Mouse (Mus musculus) right cerebral cortex, postnatal 36 days (tissue): ENCODE measurements at regions not wholly inside any gene's neighbourhood (a gene's known extent, or its start where the extent isn't known, plus 50 kb on each side); places are given as distances from the start of the nearest gene placed in this dataset.

Experiments
- DNase-seq, 2 experiments: peaks; one replicate each; pipeline ENCODE4 v3.0.0; 2022; ENCODE audit warnings: low spot score in 2 of 2, mixed read lengths in 1 of 2

GRCm38 (mm10) chr8:89335416-89335815, 291.5 kb upstream of the Sall1 start:
- no peak for DNase-seq

GRCm38 (mm10) chr8:89325751-89326351, 281.9 kb upstream of the Sall1 start:
- no peak for DNase-seq

GRCm38 (mm10) chr8:89325248-89325645, 281.3 kb upstream of the Sall1 start:
- DNase-seq: no peak

- DNase-seq: no peak
Observed at GRCm38 (mm10) chr8:89324462-89325247, 280.7 kb upstream of the Sall1 start.

GRCm38 (mm10) chr8:89317514-89318289, 273.7 kb upstream of the Sall1 start:
- peak in 1 of 2 experiments; percentile 2 for DNase-seq

- DNase-seq: no peak
Observed at GRCm38 (mm10) chr8:89316566-89317175, 272.7 kb upstream of the Sall1 start.

GRCm38 (mm10) chr8:89314907-89315306, 270.9 kb upstream of the Sall1 start:
- no peak for DNase-seq

- DNase-seq: no peak
Observed at GRCm38 (mm10) chr8:89310696-89311214, 266.8 kb upstream of the Sall1 start.

GRCm38 (mm10) chr8:89309591-89309990, 265.6 kb upstream of the Sall1 start:
- DNase-seq: no peak

GRCm38 (mm10) chr8:89308950-89309349, 265.0 kb upstream of the Sall1 start:
- no peak for DNase-seq

GRCm38 (mm10) chr8:89308532-89308931, 264.6 kb upstream of the Sall1 start:
- no peak for DNase-seq

GRCm38 (mm10) chr8:89307601-89308000, 263.6 kb upstream of the Sall1 start:
- DNase-seq: no peak

GRCm38 (mm10) chr8:89307085-89307484, 263.1 kb upstream of the Sall1 start:
- no peak for DNase-seq

GRCm38 (mm10) chr8:89304116-89304515, 260.2 kb upstream of the Sall1 start:
- DNase-seq: no peak

GRCm38 (mm10) chr8:89303326-89303725, 259.4 kb upstream of the Sall1 start:
- DNase-seq: no peak

- DNase-seq: no peak
Observed at GRCm38 (mm10) chr8:89299637-89300036, 255.7 kb upstream of the Sall1 start.

GRCm38 (mm10) chr8:89295686-89296085, 251.7 kb upstream of the Sall1 start:
- DNase-seq: no peak

GRCm38 (mm10) chr8:89289017-89289416, 245.1 kb upstream of the Sall1 start:
- no peak for DNase-seq

- DNase-seq: no peak
Observed at GRCm38 (mm10) chr8:89284871-89285564, 241.1 kb upstream of the Sall1 start.

GRCm38 (mm10) chr8:89283105-89284096, 239.4 kb upstream of the Sall1 start:
- no peak for DNase-seq
